Mouse (Mus musculus) ES-E14 (cell line): Measurements from ENCODE around the gene Zcchc18. TPM values are rescaled to one million over a fixed set of nuclear protein-coding genes. Genes with fewer than 3 reads are reported as not detected.

Experiments
- DNase-seq: peaks from one replicate; pipeline ENCODE4 v3.0.0-alpha.2; 2013; ENCODE audit warnings: low read depth, low spot score
- H3K27ac ChIP-seq: 2 replicates; pipeline ENCODE4 v1.5.1; 2012; ENCODE audit warnings: low read depth, mild to moderate bottlenecking, low read length, moderate library complexity, mixed read lengths; ENCODE audit not compliant: poor library complexity, insufficient read depth, severe bottlenecking
- H3K36me3 ChIP-seq: 2 replicates; pipeline ENCODE4 v1.6.1; 2012; ENCODE audit warnings: mild to moderate bottlenecking, low read length, moderate library complexity, mixed read lengths; ENCODE audit not compliant: control insufficient read depth, poor library complexity, insufficient read depth, severe bottlenecking
- H3K4me1 ChIP-seq, 2 experiments: fragments of 150-350 bp in 1 of 2; sonication (generic) in 1 of 2; 2 replicates each; pipeline ENCODE4 v1.6.1; 2012; ENCODE audit warnings: low read length in 2 of 2, mild to moderate bottlenecking in 1 of 2, mixed read lengths in 1 of 2; ENCODE audit not compliant: control insufficient read depth in 2 of 2, insufficient read depth in 2 of 2, poor library complexity in 1 of 2
- H3K4me3 ChIP-seq, 2 experiments: fragments of 150-350 bp in 1 of 2; sonication (generic) in 1 of 2; 2 replicates each; pipeline ENCODE4 v1.5.1; 2012; ENCODE audit warnings: low read length in 2 of 2, low read depth in 1 of 2, mild to moderate bottlenecking in 1 of 2, mixed read lengths in 1 of 2; ENCODE audit not compliant: insufficient read depth in 1 of 2, poor library complexity in 1 of 2, severe bottlenecking in 1 of 2
- H3K9ac ChIP-seq: 2 replicates; pipeline ENCODE4 v1.6.1; 2012; ENCODE audit warnings: low read depth, mild to moderate bottlenecking, low read length, mixed read lengths; ENCODE audit not compliant: poor library complexity, insufficient read depth, severe bottlenecking
- H3K9me3 ChIP-seq: fragments of 150-350 bp; sonication (generic); 2 replicates; pipeline ENCODE4 v1.6.1; 2012; ENCODE audit warnings: low read depth, mild to moderate bottlenecking, low read length; ENCODE audit not compliant: control insufficient read depth, insufficient read depth
- CHD2 ChIP-seq: IDR thresholded peaks from 2 replicates; pipeline ENCODE4 v1.6.1; 2014; ENCODE audit warnings: mild to moderate bottlenecking, low read depth, low read length, inconsistent platforms
- HCFC1 ChIP-seq: IDR thresholded peaks from 2 replicates; pipeline ENCODE4 v1.6.1; 2012; ENCODE audit warnings: low read length, inconsistent platforms, borderline replicate concordance; ENCODE audit not compliant: insufficient read depth
- MAFK ChIP-seq: IDR thresholded peaks from 2 replicates; pipeline ENCODE4 v1.6.1; 2014; ENCODE audit warnings: mild to moderate bottlenecking, low read depth, low read length, inconsistent platforms; ENCODE audit not compliant: insufficient read depth
- ZC3H11A ChIP-seq: IDR thresholded peaks from 2 replicates; pipeline ENCODE4 v1.6.1; 2012; ENCODE audit warnings: low read depth, mild to moderate bottlenecking, inconsistent platforms, low read length, borderline replicate concordance
- ZNF384 ChIP-seq: IDR thresholded peaks from 2 replicates; pipeline ENCODE4 v1.6.1; 2012; ENCODE audit warnings: low read depth, low read length, inconsistent platforms
- in situ Hi-C, 2 experiments: fragments of 600-800 bp; cut with MboI; formaldehyde crosslinking; loops; one replicate each; pipeline ENCODE4 v1.15.1; 2025; ENCODE audit warnings: low sequenced_read_pairs in 2 of 2, inconsistent platforms in 1 of 2; ENCODE audit not compliant: unreplicated experiment in 2 of 2
- total RNA-seq: library from RNA; depleted of rRNA; stranded (reverse); fragments of 300-350 nt; gene quantifications from 2 replicates; pipeline ENCODE4 v1.2.3, GENCODE M21; 2012; rRNA removed

The Zcchc18 gene
- total RNA-seq, 1 experiment = 2.2 TPM

- Histone ChIP-seq H3K36me3 (no peaks in the 10 kb centered on the region), H3K9me3 (no peaks in the 10 kb centered on the region), H3K9ac (peak overlapping the region; percentile 93; the same call in 1 of the 2 replicates), H3K4me3 (peak overlapping the region; percentile 83 to 86), H3K27ac (peak overlapping the region; percentile 99), H3K4me1 (peaks cover 5 to 6% of the 10 kb centered on the region in 2 experiments; a peak in 2 of 4 replicates)
- TF ChIP-seq CHD2 (no peak), ZNF384 (no peak), MAFK (no peak), ZC3H11A (no peak), HCFC1 (no peak)
- DNase-seq = peak; percentile 40
- in situ Hi-C loops = no loop called here
Observed at GRCm38 (mm10) chrX:137037470-137037999, 44.6 kb downstream of the Zcchc18 start.

GRCm38 (mm10) chrX:137038000-137038483, 45.1 kb downstream of the Zcchc18 start, which contains the start of gene Slc25a53:
TSS of gene Slc25a53 (minus strand) at chrX:137038302.
- TF ChIP-seq ZNF384 = no peak
- peak; percentile 68 for TF ChIP-seq HCFC1
- peak within 1 kb of the TSS; percentile 99 for H3K27ac ChIP-seq
- no peaks in the 10 kb centered on the region for H3K9me3 ChIP-seq
- H3K36me3 ChIP-seq = no peaks in the 10 kb centered on the region
- H3K4me1 ChIP-seq = peaks cover 5 to 6% of the 10 kb centered on the region in 2 experiments; a peak in 2 of 4 replicates
- H3K4me3 ChIP-seq = peak within 1 kb of the TSS; percentile 83 to 86
- peak within 1 kb of the TSS; percentile 93 for H3K9ac ChIP-seq
- in situ Hi-C loops = no loop called here
- peak; percentile 73 for DNase-seq

DNA sequence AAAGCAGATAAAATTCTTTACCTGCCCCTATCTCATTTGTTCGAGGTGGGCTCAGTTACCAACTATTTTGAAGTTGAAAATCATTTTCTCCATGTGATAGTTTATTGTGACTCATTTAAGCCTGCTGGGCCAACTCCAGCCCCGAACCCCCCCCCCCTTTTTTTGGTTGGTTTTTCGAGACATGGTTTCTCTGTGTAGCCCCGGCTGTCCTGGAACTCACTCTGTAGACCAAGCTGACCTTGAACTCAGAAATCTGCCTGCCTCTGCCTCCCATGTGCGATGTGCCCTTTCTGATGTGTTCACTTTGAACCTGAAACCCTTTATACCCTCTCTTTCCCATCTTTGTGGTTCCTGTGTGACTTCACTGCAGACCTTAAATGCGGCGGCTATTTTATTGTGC, 45.5 kb downstream of the Zcchc18 start:
- TF ChIP-seq HCFC1 (no peak), ZNF384 (no peak), CHD2 (no peak), MAFK (no peak), ZC3H11A (no peak)
- Histone ChIP-seq H3K4me1 (peaks cover 5 to 6% of the 10 kb centered on the region in 2 experiments; a peak in 2 of 4 replicates), H3K4me3 (peak overlapping the region; percentile 83 to 86), H3K9ac (no peak overlapping the region; the same call in 1 of the 2 replicates), H3K36me3 (no peaks in the 10 kb centered on the region), H3K9me3 (no peaks in the 10 kb centered on the region), H3K27ac (peak overlapping the region; percentile 67)
- in situ Hi-C loops = no loop called here
- no peak for DNase-seq

Other genes starting within 250 kb of the Zcchc18 start
- gene Morf4l2, start 249.5 kb upstream of the Zcchc18 start, total RNA-seq = 236 and 337 TPM in 2 replicates
- gene Glra4, start 213.0 kb upstream of the Zcchc18 start, total RNA-seq = not detected in 2 replicates
- 2.2 and 3.1 TPM in 2 replicates for gene Plp1, start 170.5 kb upstream of the Zcchc18 start, total RNA-seq
- gene Rab9b, start 124.4 kb upstream of the Zcchc18 start, total RNA-seq = 0.18 TPM in 1 of 2 replicates, not detected in the other
- gene H2bfm, start 65.8 kb upstream of the Zcchc18 start, total RNA-seq = 0.32 and 1.6 TPM in 2 replicates
- 10.8 and 17.1 TPM in 2 replicates for gene Tmsb15b2, start 17.7 kb upstream of the Zcchc18 start, total RNA-seq
- 2.1 and 4.6 TPM in 2 replicates for gene Tmsb15l, start 16.3 kb upstream of the Zcchc18 start, total RNA-seq
- 8.4 and 12.0 TPM in 2 replicates for gene Tmsb15b1, start 16.3 kb upstream of the Zcchc18 start, total RNA-seq
- 5.4 and 8.3 TPM in 2 replicates for gene Slc25a53, start 45.1 kb downstream of the Zcchc18 start, total RNA-seq
- 5.7 and 6.0 TPM in 2 replicates for gene Fam199x, start 56.4 kb downstream of the Zcchc18 start, total RNA-seq
- 0.48 and 2.3 TPM in 2 replicates for gene Esx1, start 128.9 kb downstream of the Zcchc18 start, total RNA-seq